Mouse (Mus musculus) lung, postnatal 10 days (tissue): ENCODE measurements around the gene Atp2a1.
"Not testable (repeated sequence)": the region's sequence is repeated elsewhere in the genome, so short reads cannot be mapped to it uniquely, and the experiment has no call there.

ENCODE experiments used
- DNase-seq: peaks from one replicate; pipeline ENCODE4 v3.0.0; 2021

The Atp2a1 gene

DNA sequence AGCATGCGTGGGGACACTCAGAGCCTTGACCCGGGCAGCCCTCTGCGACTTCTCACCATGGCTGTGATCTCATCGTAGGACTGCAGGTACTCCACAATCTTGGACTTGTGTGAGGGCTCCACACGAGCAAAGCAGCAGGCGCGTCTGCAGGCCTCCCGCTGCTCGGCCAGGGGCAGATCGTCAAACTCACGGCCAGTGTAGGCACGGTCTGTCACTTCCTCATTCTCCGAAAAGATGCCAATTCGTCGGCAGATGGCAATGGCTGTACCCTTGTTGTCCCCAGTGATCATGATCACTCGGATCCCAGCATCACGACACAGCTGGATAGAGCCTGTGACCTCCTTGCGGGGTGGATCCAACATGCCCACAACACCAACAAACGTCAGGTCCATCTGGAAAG, 14.4 kb downstream of the Atp2a1 start:
- no peak for DNase-seq

DNA sequence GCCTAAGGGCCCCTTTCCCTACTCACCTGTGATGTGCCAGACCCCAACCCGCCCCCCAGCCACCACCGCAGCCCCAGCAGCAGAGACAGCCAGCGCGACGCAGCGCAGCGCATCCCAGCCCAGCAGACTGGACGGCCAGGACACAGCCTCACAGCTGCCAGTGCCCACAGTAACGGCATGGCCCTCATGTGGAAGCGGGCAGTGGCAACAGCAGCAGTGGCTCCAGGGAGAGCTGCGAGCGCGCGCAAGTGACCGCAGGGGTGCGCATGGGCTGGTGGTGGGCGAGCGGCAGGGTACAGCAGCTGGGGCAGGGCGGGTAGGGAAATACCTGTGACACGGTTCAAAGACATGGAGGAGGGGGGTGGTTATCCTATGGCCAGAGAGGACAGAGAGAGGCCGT, 16.7 kb downstream of the Atp2a1 start:
- no peak for DNase-seq

- no peak for DNase-seq
These were observed 17.6 kb downstream of the Atp2a1 start for GRCm38 (mm10) chr7:126445104-126445815.

DNA sequence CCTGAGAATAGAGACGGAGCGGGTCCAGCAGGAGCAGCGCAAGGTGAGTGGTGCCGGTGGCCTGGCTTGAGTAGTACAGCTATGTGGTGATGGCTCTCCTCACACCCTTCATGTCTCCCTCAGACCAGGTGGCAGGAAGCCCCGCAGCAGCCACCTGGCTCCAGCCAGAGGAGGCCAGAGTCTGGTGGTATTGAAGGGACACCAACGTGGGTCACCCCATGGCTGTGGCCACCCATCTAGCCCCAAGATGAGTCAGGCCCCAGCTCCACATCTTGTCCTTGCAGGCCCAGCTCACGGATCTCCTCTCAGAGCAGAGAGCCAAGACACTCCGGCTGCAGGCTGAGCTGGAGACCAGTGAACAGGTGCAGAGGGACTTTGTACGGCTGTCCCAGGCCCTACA, 18.4 kb downstream of the Atp2a1 start:
- no peak for DNase-seq

DNA sequence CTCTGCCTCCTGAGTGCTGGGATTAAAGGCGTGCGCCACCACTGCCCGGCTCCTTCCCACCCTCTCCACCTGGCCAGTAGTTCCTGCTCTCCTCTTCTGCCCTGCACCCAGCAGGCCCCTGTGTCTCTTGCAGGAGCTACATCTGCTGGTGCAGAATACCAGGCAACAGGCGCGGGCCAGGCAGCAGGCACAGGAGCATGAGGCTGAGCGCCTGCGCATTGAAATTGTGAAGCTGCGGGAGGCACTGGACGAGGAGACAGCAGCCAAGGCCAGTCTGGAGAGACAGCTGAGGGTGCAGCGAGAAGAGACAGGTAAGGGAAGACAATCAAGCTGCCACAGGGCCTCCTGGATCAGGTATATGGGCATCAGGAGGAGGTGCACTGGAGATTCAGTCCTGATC, 18.9 kb downstream of the Atp2a1 start:
- DNase-seq = no peak

- no peak for DNase-seq
These were observed 22.8 kb downstream of the Atp2a1 start for GRCm38 (mm10) chr7:126440134-126440533.

DNA sequence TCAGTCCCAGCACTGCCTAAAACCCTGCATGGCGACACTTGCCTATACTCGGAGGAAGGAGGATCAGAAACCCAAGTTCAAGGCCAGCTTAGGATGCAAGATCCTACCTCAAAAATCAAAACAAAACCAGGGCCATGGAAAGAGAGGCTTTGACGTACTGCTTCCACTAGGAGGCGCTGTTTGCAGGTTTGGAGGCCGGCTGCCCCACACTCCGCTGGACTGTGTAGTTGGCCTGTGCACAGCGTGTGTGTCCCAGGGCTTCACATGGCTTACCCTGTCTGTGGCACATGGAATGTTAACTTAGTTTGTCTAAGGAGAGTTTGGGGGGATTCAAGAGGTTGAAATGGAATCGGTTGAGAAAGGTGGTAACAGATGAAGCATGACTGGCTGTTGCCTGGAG, 26.1 kb downstream of the Atp2a1 start:
- peak; percentile 79 for DNase-seq

- DNase-seq = no peak
These were observed 27.1 kb downstream of the Atp2a1 start for GRCm38 (mm10) chr7:126435801-126436200.

- no peak for DNase-seq
These were observed 28.2 kb downstream of the Atp2a1 start for GRCm38 (mm10) chr7:126434726-126435125.

DNA sequence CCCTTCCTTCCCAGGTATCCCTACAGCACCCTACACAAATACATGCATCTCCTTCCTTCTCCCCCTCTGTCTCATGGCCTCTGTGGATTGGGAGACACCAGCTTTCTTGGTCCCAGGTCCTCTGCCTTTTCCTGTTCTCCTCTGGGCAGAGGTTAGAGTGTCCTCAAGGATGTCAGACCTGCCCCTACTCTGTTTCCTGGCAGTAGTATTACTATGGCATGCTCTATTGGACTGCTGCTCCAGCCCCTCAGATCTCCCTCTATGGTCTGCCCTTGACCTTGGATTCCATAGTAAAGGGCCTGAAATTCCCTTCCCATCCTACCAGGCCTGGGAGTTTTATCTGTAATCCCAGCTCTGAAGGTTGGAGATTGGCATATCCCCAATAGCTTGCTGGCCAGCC, 32.7 kb downstream of the Atp2a1 start:
- DNase-seq = no peak

DNA sequence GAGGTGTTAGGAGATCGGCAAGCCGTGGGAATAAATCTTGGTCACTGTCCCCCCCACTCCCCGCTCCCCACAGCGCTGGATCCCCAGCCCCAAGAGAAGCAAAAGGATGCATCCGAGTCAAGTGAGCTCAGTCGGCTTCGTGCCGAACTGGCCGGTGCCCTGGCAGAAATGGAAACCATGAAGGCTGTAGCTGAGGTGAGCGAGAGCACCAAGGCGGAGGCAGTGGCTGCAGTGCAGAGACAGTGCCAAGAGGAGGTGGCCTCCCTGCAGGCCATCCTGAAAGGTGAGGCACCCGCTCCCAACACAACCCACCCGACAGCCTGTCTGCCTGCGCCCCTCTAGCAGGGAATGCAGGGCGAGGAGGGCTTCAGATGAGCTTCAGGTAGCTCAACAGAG, 33.4 kb downstream of the Atp2a1 start:
- DNase-seq = no peak

- peak; percentile 97 for DNase-seq
These were observed 34.0 kb downstream of the Atp2a1 start, which contains the start of gene Rabep2 for GRCm38 (mm10) chr7:126428631-126429502. Rabep2 (plus strand) TSS chr7:126428759.

- DNase-seq = no peak
These were observed 34.8 kb downstream of the Atp2a1 start for GRCm38 (mm10) chr7:126428154-126428553.

GRCm38 (mm10) chr7:126427323-126427860, 35.5 kb downstream of the Atp2a1 start:
- DNase-seq = peak; percentile 22

DNA sequence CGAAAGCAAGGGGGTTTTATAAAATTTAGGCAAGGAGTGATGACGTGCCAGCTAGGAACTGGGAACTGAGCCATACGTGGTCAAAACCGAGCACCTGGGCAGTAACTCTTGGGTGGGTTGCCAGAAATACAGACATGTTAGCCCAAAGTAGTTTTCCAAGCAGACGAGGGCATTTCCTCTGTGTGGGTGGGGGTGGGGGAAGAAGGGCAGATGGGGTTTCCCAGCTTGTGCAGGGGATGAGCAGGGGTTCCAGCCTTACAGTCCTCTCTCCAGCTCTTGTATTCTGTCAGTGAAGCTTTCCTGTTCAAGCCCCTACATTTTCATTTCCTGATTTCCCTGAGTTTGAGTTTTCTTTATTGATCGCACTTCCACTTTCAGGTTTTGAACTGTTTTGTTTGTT, 38.7 kb downstream of the Atp2a1 start:
- no peak for DNase-seq

GRCm38 (mm10) chr7:126421756-126422155, 41.2 kb downstream of the Atp2a1 start:
- no peak for DNase-seq

DNA sequence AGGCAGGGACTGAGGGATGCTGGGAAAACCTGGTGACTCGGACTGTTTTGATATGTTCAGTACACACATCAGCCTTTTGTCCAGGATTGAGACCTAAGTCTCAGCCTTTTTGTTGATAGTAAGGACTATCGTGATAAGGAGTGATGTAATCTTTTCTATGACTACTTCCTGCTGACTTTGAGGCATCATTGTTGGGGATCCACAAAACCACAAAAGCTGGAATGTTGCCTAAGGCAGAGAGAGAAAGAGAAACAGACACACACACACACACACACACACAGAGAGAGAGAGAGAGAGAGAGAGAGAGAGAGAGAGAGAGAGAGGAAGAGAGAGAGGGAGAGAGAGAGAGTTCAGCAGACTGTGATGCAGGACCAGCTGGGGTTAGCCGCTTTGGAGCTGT, 44.4 kb downstream of the Atp2a1 start:
- DNase-seq = no peak

DNA sequence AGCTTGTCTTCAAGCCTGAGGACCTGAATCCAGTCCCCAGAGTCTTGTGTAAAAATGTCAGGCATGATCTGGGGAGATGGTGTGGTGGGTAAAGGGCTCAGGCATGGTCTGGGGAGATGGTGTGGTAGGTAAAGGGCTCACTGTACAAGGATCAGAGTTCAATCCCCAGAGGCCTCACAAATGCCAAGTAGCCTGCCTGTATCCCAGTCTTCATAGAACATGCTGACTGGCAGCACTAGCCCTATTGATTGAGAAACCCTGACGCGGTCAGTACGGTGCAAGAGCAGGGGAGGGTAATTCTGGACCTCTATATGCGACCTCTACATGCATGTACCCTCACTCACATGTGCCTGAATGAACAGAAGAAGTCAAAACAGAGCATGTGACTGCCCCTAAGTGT, 45.3 kb downstream of the Atp2a1 start:
- DNase-seq = no peak

DNA sequence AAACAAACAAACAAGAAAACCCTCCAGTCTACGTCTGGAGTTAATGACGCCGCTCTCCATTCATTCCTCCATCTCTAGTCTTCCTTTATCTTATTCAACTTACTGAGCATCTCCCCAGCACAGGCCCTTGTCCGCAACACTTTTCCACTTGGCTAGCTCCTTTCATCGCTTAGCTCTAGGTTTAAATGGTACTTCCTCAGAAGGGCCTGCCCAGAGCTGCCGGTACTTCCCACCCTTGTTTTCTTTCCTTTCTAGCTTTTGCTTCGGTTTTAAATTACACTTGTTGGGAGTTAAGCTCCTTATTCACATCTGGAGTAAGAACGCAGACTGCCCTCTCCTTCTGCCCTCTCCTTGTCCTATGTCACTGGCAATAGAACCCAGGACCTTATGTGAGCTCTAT, 45.9 kb downstream of the Atp2a1 start:
- no peak for DNase-seq

GRCm38 (mm10) chr7:126416615-126417014, 46.3 kb downstream of the Atp2a1 start:
- no peak for DNase-seq

DNA sequence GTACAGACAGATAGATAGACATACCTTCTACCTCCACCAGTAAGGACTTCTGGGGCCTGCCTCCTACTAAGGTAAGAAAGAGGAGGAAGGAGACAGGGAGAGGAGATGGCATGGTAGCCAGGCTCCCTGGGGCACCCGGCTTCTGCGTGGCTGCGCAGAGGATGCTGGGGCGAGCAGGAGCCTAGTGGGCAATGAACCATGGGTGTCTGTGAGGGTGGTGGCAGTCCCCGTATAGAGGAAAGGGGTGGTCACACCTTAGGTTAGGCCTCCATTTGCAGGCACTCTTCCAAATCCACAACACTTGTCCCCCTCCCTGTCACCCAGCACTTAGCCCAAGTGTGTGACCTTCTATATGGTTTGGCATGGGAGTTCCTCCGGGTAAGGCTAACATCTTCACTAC, 48.2 kb downstream of the Atp2a1 start, which contains the start of gene Cd19:
Gene Cd19 (minus strand): TSS at position 165 of the 400 bp plus-strand sequence.
- DNase-seq = no peak

GRCm38 (mm10) chr7:126411061-126411460, 51.8 kb downstream of the Atp2a1 start:
- DNase-seq = no peak

DNA sequence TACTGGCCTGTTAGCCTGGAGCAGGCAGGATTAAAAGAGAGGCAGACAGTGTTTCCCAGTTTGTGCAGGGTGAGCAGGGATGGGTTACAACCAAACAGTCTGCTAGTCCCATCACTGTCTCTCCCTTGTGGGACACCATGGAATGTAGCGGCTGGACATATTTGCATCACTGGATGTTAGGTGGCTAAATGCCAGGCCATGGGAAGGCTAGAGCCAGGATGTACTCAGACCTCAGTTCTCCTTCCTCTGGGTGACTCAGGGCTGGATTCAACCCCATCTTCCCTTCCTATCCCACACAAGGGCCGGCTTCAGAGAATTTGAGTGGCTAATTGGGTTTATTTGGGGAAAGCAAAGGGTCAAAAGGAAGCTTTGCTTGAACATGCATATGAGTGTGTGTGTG, 54.2 kb downstream of the Atp2a1 start:
- no peak for DNase-seq

DNA sequence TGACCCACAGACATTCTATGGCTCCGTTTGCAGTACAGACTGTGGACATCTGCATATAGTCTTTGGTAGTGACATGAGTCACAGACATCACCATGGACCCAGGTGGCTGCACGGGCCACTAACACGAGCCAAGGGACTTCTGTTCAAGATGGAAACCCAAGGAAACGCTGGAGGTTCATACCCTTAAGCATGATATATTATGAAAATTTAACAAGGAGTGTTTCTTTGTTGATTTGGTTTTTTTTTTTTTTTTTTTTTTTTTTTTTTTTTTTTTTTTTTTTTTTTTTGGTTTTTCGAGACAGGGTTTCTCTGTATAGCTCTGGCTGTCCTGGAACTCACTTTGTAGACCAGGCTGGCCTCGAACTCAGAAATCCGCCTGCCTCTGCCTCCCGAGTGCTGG, 60.4 kb downstream of the Atp2a1 start:
- DNase-seq = not testable (repeated sequence)
